Mouse (Mus musculus): Measurements from ENCODE around the gene Fryl. TPM values are rescaled to one million over a fixed set of nuclear protein-coding genes. Genes with fewer than 3 reads are reported as not detected.

The Fryl gene
- total RNA-seq (2018; cell fraction: chromatin; rRNA removed): 100 to 1,000 TPM; 133 to 238 (median 201) TPM
- 10 to 100 TPM; 24.0 to 49.5 (median 37.3) TPM for total RNA-seq (2018; cell fraction: cytosol; rRNA removed)
- total RNA-seq (2018; cell fraction: nucleus; rRNA removed): 100 to 1,000 TPM in 18 of 26 experiments, 10 to 100 TPM in 8; 75.0 to 147 (median 113) TPM
- polyA plus RNA-seq (2018): 21.3 to 35.6 TPM (median 24.3 TPM) in 3 replicates

DNA sequence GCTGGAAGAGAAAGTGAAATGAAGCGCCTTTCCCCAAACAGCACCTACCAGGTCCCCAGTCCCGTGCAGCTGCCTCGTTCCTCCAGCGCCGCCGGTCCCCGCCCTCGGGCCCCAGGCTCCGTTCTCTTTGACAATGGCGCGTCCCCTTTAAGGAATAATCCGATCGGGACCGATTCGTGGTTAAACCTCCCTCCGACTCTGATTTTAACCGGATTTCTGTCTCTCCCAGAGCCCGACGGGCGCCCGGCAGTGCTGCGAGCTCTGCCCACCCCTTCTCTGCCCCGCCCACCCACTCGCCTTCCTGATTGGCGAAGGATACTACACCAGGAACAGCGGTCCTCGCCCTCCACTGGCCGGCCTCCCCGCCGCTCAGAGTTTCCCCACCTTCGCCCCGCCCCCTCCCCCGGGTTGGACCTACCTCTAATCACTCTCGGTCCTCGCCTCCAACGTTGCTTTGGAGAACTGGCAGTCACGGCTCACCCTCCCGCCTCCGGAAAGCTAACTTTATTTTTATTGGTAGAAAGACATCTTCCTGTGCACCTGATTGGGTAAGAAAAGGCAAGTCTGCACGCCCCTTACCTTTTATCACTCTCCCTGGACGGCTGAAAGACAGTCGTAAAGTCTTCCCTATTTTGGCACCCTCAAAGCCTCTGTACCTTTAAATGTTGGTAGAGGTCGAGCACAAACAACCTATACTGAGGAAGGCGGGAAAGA lies at the start of gene Fryl:
Gene Fryl (minus strand): TSS at position 268 of the 714 bp plus-strand sequence.
- H3K79me2 ChIP-seq (ENCODE audit: inconsistent target): peaks cover 38% of the 10 kb centered on the region
- peak within 1 kb of the TSS; percentile 61 for H3K4me3 ChIP-seq (ENCODE audit: inconsistent target)
- 1% methylated on average over 42 of the region's 44 CpGs for WGBS (ENCODE audit: missing documents)
- H3K36me3 ChIP-seq (ENCODE audit: inconsistent target): no peaks in the 10 kb centered on the region
- peak within 1 kb of the TSS; percentile 72 for H3K27ac ChIP-seq

DNA sequence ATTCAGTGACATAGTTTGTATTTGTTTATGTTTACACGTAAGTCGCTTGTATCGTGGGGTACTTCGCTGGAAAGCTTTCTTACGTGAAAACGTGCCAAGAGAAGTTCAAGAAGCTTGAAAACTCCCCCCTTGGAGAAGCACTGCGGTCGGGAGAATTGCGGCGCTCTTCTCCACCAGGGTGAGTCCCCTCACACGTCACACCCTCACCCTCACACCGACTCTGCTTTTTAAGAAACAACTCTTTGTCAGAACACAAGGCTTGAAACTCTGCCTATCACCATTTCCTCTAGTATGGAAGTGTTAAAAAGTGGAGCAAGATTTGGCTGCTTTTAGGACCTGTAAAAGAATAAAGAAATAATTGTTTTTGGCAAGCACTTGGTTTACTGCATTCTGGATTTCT lies 48.1 kb upstream of the Fryl start:
- H3K36me3 ChIP-seq (ENCODE audit: inconsistent target): peaks cover 88% of the 10 kb centered on the region
- 90% methylated on average over 12 of the region's 12 CpGs for WGBS (ENCODE audit: missing documents)
- no peak overlapping the region for H3K27ac ChIP-seq
- peaks cover 7% of the 10 kb centered on the region for H3K79me2 ChIP-seq (ENCODE audit: inconsistent target)
- no peak overlapping the region for H3K4me3 ChIP-seq (ENCODE audit: inconsistent target)

DNA sequence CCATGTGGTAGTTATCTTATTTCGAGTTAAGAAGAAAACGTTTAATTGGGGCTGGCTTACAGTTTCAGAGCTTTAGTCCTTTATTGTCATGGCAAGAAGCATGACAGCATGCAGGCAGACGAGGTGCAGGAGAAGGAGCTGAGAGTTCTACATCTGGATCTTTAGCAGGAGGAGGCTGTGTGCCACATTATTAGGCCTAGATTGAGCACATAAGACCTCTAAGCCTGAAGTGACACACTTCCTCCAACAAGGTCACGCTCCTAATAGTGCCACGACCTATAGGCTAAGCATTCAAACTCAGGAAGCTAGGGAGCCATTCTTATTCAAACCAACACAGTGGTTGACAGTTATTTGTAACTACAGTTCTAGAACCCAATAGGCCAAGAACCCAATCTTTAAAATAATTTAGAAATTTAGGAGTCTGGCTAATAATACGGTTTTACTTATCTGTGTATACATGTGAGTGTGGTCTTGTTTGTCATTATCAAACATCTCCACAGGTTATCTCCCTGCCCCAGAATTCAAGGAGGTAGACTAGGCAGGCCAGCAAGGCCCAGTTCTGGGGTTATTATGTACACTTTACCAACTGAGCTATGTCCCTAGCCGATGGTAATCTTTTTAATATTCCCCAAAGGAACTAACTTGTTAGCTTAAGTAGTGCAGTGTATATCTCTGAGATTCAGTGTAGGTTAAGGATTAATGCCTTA lies 45.3 kb upstream of the Fryl start:
- Histone ChIP-seq H3K79me2 (ENCODE audit: inconsistent target) (peaks cover 35% of the 10 kb centered on the region), H3K36me3 (ENCODE audit: inconsistent target) (peaks cover 77% of the 10 kb centered on the region), H3K27ac (no peak overlapping the region), H3K4me3 (ENCODE audit: inconsistent target) (no peak overlapping the region)
- 95% methylated on average over 7 of the region's 7 CpGs for WGBS (ENCODE audit: missing documents)

DNA sequence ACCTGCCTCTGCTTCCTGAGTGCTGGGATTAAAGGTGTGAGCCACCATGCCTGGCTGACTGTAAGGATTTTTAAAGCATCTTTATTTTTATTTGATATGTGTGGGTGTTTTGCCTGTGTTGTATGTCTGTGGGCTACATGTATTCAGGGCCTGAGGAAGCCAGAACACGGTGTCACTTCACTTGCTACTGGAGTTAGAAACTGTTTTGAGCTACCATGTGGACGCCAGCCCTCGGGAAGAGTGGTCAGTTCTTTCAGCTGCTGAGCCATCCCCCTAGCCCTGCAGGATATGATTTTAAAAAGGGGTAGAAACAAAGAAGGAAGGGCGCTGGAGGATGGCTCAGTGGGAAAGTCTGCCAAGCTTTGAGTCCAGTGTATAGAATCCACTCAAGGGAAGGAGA lies 39.5 kb upstream of the Fryl start:
- no peak overlapping the region for H3K27ac ChIP-seq
- WGBS (ENCODE audit: missing documents): 88% methylated on average over 4 of the region's 4 CpGs
- H3K4me3 ChIP-seq (ENCODE audit: inconsistent target): no peak overlapping the region
- peaks cover 37% of the 10 kb centered on the region for H3K36me3 ChIP-seq (ENCODE audit: inconsistent target)
- peaks cover 74% of the 10 kb centered on the region for H3K79me2 ChIP-seq (ENCODE audit: inconsistent target)

DNA sequence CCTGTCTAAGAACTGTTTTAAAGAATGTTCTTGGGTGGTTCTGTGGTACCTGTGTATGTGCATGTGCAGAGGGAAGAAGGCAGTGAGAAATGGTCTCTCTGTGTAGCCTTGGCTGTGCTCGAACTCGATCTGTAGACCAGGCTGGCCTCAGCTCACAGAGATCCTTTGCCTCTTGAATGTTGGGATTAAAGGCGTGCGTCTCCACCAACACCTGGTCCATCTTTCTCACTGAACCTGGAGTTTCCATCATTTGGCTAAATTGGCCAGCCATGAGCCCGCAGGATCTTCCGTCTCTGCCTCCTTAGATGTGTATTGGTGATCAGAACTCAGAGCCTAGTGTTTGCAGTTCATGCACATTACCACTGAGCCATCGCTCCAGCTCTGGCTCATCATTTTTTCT lies 38.6 kb upstream of the Fryl start:
- no peak overlapping the region for H3K4me3 ChIP-seq (ENCODE audit: inconsistent target)
- 95% methylated on average over 7 of the region's 7 CpGs for WGBS (ENCODE audit: missing documents)
- no peak overlapping the region for H3K27ac ChIP-seq
- H3K36me3 ChIP-seq (ENCODE audit: inconsistent target): peaks cover 29% of the 10 kb centered on the region
- peaks cover 72% of the 10 kb centered on the region for H3K79me2 ChIP-seq (ENCODE audit: inconsistent target)

DNA sequence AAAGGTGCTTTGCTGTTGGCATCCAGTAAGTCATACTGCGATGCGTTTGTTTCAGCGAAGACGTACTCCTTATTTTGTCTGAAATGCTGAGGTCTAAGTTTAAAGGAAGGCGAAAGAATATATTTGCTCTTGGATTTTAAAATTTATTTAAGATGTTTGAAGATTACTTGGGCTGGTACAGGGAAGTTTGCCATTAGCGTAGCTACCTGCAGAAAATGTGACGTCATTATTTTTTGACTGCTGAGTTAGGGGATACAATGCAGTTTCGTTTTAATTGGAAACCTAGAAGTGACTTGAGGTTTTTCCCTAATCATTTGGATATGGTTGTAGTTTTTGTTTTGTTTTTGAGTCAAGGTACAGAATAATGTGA lies 37.0 kb upstream of the Fryl start:
- Histone ChIP-seq H3K36me3 (ENCODE audit: inconsistent target) (peaks cover 25% of the 10 kb centered on the region), H3K79me2 (ENCODE audit: inconsistent target) (peaks cover 56% of the 10 kb centered on the region), H3K27ac (peak overlapping the region; percentile 54), H3K4me3 (ENCODE audit: inconsistent target) (peak overlapping the region; percentile 91)
- WGBS (ENCODE audit: missing documents): 7% methylated on average over 8 of the region's 8 CpGs

DNA sequence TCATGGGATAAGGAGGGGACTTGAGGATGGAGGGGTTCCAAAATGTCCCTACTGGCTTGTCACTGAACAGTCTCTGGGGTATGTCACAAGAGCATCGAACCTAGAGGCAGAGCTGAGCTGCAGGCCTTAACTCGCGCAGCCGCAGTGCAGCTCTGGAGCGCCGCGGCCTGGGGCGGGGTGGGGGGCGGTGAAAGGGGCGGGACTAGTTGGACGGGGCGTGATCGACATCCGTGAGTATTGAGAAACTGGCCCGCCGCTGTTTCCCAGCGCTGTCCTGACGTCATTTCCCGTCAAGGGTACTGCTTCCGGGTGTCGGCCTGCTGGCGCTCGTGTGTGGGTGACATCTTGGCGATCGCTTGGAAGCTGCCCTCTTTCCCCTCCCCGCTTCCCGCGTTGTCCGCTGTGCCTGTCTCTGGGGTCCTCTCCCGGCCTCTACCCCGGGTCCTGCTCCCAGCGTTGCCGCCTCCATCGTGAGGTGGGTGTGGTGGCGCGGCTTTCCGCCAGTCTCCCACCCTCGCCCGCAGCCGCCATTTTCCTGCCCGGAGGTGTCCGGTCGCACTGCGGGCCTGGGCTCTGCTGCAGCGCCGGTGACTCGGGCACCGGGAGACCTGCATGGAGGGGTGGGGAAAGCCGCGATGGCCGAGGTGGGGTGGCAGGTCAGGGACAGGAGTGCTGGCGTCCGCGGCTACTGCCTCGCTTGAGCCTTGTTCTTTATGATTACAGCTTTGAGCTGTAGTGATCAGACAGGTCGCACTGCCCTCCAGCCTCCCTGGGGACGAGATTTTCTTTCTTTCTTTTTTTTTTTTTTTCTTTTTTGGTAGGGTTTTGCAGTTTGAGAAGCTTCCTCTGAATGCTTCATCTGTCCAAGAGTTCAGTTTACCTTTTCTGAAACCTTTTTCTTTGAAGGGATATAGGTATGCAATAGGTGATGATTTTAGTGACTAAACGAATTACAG lies 36.4 kb upstream of the Fryl start, which contains the start of gene Ociad1:
Gene Ociad1 (plus strand): TSS at position 283 of the 956 bp plus-strand sequence.
- peaks cover 49% of the 10 kb centered on the region for H3K79me2 ChIP-seq (ENCODE audit: inconsistent target)
- peak within 1 kb of the TSS; percentile 54 for H3K27ac ChIP-seq
- H3K4me3 ChIP-seq (ENCODE audit: inconsistent target): peak within 1 kb of the TSS; percentile 91
- under 1% methylated on average over 57 of the region's 58 CpGs for WGBS (ENCODE audit: missing documents)
- peaks cover 21% of the 10 kb centered on the region for H3K36me3 ChIP-seq (ENCODE audit: inconsistent target)

DNA sequence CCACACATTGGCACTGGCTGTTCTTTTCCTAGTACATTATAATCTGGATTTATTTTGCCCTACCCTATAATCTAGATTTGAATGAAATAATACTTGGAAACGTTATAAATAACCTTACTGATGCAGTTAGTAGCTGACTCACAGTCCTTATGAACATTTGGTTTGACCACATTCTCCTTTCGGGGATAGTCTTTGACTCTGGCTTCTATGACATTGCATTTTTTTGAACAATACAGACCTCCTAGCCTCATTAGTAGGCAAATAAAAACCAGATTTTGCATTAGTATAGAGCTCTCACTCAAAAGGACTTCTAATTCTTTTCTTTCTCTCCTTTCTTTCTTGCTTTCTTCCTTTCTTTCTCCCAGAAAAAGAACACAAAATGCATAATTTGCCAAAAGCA lies 33.5 kb upstream of the Fryl start:
- Histone ChIP-seq H3K4me3 (ENCODE audit: inconsistent target) (no peak overlapping the region), H3K79me2 (ENCODE audit: inconsistent target) (peaks cover 20% of the 10 kb centered on the region), H3K27ac (no peak overlapping the region), H3K36me3 (ENCODE audit: inconsistent target) (no peaks in the 10 kb centered on the region)
- WGBS (ENCODE audit: missing documents): 33% methylated on average over 2 of the region's 2 CpGs

DNA sequence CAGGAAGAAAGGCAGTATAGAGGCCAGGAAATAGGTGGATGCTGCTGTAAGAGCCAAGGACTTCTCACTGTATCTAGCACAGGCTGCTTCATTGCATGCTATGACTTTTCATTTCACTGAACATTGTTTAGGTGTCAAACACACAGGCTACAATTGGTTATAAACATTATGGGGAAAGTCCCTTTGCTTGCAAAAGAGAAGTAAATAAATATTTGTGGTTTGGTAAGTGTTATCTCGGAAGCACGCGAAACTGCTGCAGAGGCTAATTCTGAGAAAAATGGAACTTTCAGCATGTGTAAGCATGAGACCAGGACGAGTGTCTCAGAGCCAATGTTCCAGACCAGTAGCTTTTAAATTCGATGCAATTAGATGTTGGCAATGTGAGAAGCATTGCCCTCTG lies 30.2 kb upstream of the Fryl start:
- WGBS (ENCODE audit: missing documents): 15% methylated on average over 5 of the region's 5 CpGs
- Histone ChIP-seq H3K4me3 (ENCODE audit: inconsistent target) (no peak overlapping the region), H3K79me2 (ENCODE audit: inconsistent target) (no peaks in the 10 kb centered on the region), H3K36me3 (ENCODE audit: inconsistent target) (no peaks in the 10 kb centered on the region), H3K27ac (no peak overlapping the region)

DNA sequence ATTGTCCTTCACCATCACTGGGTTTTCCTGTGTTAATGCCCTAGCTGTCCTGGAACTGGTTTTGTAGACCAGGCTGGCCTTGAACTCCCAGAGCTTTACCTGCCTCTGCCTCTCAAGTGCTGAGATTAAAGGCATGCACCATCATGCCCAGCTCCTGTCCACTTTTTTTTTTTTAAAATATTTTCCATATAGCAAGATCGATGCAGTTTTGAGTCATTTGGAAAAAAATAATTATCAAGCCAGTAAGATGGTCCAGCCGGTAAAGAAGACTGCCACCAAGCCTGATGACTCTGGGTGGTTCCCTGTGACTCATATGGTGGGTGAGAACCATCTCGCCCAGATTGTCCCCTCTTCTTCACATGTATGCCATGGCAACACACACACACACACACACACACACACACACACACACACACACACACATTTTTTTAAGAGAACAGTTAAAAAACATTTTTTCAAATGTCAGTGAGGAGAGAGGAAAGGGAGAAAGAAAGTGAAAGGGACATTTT lies 29.1 kb upstream of the Fryl start:
- no peak overlapping the region for H3K4me3 ChIP-seq (ENCODE audit: inconsistent target)
- H3K27ac ChIP-seq: no peak overlapping the region
- no peaks in the 10 kb centered on the region for H3K79me2 ChIP-seq (ENCODE audit: inconsistent target)
- no peaks in the 10 kb centered on the region for H3K36me3 ChIP-seq (ENCODE audit: inconsistent target)
- 75% methylated on average over 3 of the region's 3 CpGs for WGBS (ENCODE audit: missing documents)

DNA sequence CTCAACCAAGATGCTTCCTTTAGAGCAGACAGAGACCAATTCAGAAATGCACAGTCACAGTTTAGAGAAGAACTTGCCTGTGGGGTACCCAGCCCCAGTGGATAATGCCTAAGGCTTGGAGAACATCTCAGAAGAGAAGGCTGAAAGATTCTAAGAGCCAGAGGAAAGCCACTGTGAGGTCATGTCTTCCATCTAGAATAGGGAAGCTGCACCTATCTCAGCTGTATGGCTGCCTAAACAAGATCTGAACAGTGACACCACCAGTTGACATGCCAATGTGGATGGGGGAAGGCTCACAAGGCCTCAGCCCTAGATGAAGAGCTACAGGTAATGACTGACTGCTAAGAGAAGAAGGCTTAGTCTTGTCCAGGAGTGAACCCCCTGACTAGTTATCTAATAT lies 27.6 kb upstream of the Fryl start:
- no peaks in the 10 kb centered on the region for H3K36me3 ChIP-seq (ENCODE audit: inconsistent target)
- H3K4me3 ChIP-seq (ENCODE audit: inconsistent target): no peak overlapping the region
- no peak overlapping the region for H3K27ac ChIP-seq
- no peaks in the 10 kb centered on the region for H3K79me2 ChIP-seq (ENCODE audit: inconsistent target)

DNA sequence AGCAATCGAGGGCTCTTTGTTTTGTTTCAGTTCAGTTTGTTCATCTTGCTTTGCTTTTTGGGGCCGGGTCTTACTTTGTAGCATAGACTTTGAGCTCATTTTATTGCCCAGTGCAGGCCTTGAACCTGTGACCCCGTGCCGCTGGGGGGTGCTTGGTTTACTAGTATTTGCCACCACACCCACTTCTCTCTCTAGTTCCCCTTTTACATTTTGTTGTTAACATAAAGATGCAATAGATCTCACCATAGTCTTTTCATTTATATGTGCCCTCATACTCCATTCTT lies 24.1 kb upstream of the Fryl start:
- no peaks in the 10 kb centered on the region for H3K79me2 ChIP-seq (ENCODE audit: inconsistent target)
- H3K36me3 ChIP-seq (ENCODE audit: inconsistent target): no peaks in the 10 kb centered on the region
- no peak overlapping the region for H3K4me3 ChIP-seq (ENCODE audit: inconsistent target)
- no peak overlapping the region for H3K27ac ChIP-seq
- 85% methylated on average over 4 of the region's 4 CpGs for WGBS (ENCODE audit: missing documents)

DNA sequence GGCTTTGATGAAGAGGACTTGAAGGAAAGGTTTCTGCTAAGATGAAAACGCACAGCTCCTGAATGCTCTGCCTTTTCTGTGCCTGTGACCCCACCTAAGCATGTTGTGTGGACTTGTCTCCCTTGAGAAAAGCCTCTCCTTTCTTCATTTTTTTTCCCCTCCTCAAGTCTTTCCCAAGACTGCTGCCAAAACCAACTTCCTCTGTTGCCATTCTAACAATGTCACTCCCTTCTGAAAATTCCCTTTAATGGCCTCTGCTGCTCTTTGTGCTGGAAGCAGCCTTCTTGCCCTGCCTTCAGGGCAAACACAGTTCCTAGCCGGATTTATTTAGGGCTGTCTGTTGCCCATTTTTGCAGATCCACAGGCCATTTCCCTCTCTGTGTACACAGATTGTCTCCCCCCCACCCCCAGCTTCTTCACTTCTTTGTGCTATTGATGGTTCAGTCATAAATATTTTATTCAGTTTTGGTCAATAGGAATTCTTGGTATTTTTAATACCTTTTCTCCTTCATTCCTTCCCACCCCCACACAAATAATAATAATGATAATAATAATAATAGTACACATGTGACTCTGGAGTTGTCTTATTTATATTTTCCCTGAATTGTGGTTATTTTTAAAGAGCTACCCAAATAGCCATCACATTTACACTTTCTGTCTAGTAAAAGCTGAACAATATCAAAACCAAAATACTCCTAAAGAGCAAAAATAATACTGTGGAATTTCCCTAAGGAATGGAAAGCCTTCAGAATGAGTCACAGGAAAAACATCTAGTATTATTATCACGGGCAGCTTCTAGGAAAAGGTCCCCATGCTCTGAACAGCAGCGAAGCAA lies 23.5 kb upstream of the Fryl start:
- Histone ChIP-seq H3K4me3 (ENCODE audit: inconsistent target) (no peak overlapping the region), H3K27ac (no peak overlapping the region), H3K79me2 (ENCODE audit: inconsistent target) (no peaks in the 10 kb centered on the region), H3K36me3 (ENCODE audit: inconsistent target) (no peaks in the 10 kb centered on the region)
- 87% methylated on average over 4 of the region's 4 CpGs for WGBS (ENCODE audit: missing documents)

DNA sequence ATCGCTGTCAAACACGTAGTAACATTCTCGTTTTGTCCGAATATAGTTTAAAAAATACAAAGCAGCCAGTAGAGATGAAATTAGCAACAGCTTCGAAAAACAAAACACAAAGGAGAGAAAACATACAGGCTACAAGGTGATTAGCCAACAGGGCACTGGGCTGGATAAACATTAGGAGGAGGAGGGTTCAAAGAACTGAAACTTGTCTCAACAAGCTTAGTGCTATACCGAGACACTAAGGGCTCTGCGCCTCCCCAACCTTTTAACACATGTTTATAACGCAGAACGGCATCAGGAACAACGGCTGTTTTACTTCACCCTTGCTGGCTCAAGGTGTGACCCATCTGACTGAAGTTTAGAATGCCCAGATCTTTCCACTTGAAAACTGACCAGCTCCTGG lies 22.8 kb upstream of the Fryl start:
- Histone ChIP-seq H3K36me3 (ENCODE audit: inconsistent target) (no peaks in the 10 kb centered on the region), H3K4me3 (ENCODE audit: inconsistent target) (no peak overlapping the region), H3K27ac (no peak overlapping the region), H3K79me2 (ENCODE audit: inconsistent target) (no peaks in the 10 kb centered on the region)
- 94% methylated on average over 10 of the region's 10 CpGs for WGBS (ENCODE audit: missing documents)

Data from macrophage (primary cell).